Mouse (Mus musculus) splenic B cell, adult 2 months (primary cell): ENCODE measurements around the gene Rabgef1.

Source experiments
- DNase-seq: peaks from one replicate; pipeline ENCODE4 v3.0.0-alpha.2; 2011; ENCODE audit warnings: low read depth, low spot score
- H3K27me3 ChIP-seq: 2 replicates; pipeline ENCODE4 v1.6.1; 2012; ENCODE audit warnings: mild to moderate bottlenecking, low read length, moderate library complexity, mixed read lengths; ENCODE audit not compliant: control insufficient read depth, poor library complexity, insufficient read depth, severe bottlenecking
- H3K36me3 ChIP-seq: 2 replicates; pipeline ENCODE4 v1.6.1; 2012; ENCODE audit warnings: mild to moderate bottlenecking, low read length, moderate library complexity, mixed read lengths; ENCODE audit not compliant: control insufficient read depth, poor library complexity, insufficient read depth, severe bottlenecking

The Rabgef1 gene

GRCm38 (mm10) chr5:130187383-130187782 is 15.8 kb downstream of the Rabgef1 start:
- Histone ChIP-seq H3K36me3 (peaks cover 19% of the 10 kb centered on the region), H3K27me3 (no peaks in the 10 kb centered on the region)
- DNase-seq, result no peak

GRCm38 (mm10) chr5:130190909-130191308 is 19.3 kb downstream of the Rabgef1 start:
- peaks cover 24% of the 10 kb centered on the region for H3K36me3 ChIP-seq
- H3K27me3 ChIP-seq, result no peaks in the 10 kb centered on the region
- DNase-seq, result no peak

- DNase-seq, result no peak
- Histone ChIP-seq H3K36me3 (peaks cover 24% of the 10 kb centered on the region), H3K27me3 (no peaks in the 10 kb centered on the region)
Measured at GRCm38 (mm10) chr5:130191865-130192264, 20.3 kb downstream of the Rabgef1 start.

GRCm38 (mm10) chr5:130192356-130192944 is 20.9 kb downstream of the Rabgef1 start:
- no peak for DNase-seq
- peaks cover 26% of the 10 kb centered on the region for H3K36me3 ChIP-seq
- no peaks in the 10 kb centered on the region for H3K27me3 ChIP-seq

GRCm38 (mm10) chr5:130193760-130194159 is 22.2 kb downstream of the Rabgef1 start:
- DNase-seq, result no peak
- Histone ChIP-seq H3K27me3 (no peaks in the 10 kb centered on the region), H3K36me3 (peaks cover 22% of the 10 kb centered on the region)

GRCm38 (mm10) chr5:130196307-130196706 is 24.7 kb downstream of the Rabgef1 start:
- Histone ChIP-seq H3K27me3 (no peaks in the 10 kb centered on the region), H3K36me3 (peaks cover 16% of the 10 kb centered on the region; the same call in 1 of the 2 replicates)
- DNase-seq, result no peak

GRCm38 (mm10) chr5:130197454-130197853 is 25.9 kb downstream of the Rabgef1 start:
- Histone ChIP-seq H3K27me3 (no peaks in the 10 kb centered on the region), H3K36me3 (peaks cover 14% of the 10 kb centered on the region; the same call in 1 of the 2 replicates)
- no peak for DNase-seq

- Histone ChIP-seq H3K36me3 (peaks cover 12% of the 10 kb centered on the region; the same call in 1 of the 2 replicates), H3K27me3 (no peaks in the 10 kb centered on the region)
- no peak for DNase-seq
Measured at GRCm38 (mm10) chr5:130197981-130198380, 26.4 kb downstream of the Rabgef1 start.

GRCm38 (mm10) chr5:130200233-130201029 is 28.8 kb downstream of the Rabgef1 start:
- peaks cover 10% of the 10 kb centered on the region; the same call in 1 of the 2 replicates for H3K36me3 ChIP-seq
- no peaks in the 10 kb centered on the region for H3K27me3 ChIP-seq
- no peak for DNase-seq

GRCm38 (mm10) chr5:130203948-130204347 is 32.4 kb downstream of the Rabgef1 start:
- no peak for DNase-seq
- Histone ChIP-seq H3K36me3 (peaks cover 9% of the 10 kb centered on the region; the same call in 1 of the 2 replicates), H3K27me3 (no peaks in the 10 kb centered on the region)

- H3K36me3 ChIP-seq, result peaks cover 11% of the 10 kb centered on the region
- peak; percentile 30 for DNase-seq
- no peaks in the 10 kb centered on the region for H3K27me3 ChIP-seq
Measured at GRCm38 (mm10) chr5:130204560-130204959, 33.0 kb downstream of the Rabgef1 start.

- no peak for DNase-seq
- H3K36me3 ChIP-seq, result peaks cover 8% of the 10 kb centered on the region
- H3K27me3 ChIP-seq, result no peaks in the 10 kb centered on the region
Measured at GRCm38 (mm10) chr5:130205441-130206023, 33.9 kb downstream of the Rabgef1 start.

- no peaks in the 10 kb centered on the region for H3K27me3 ChIP-seq
- DNase-seq, result no peak
- H3K36me3 ChIP-seq, result peaks cover 15% of the 10 kb centered on the region
Measured at GRCm38 (mm10) chr5:130207299-130207698, 35.7 kb downstream of the Rabgef1 start.

GRCm38 (mm10) chr5:130212956-130213355 is 41.4 kb downstream of the Rabgef1 start:
- Histone ChIP-seq H3K36me3 (peaks cover 14% of the 10 kb centered on the region), H3K27me3 (no peaks in the 10 kb centered on the region)
- no peak for DNase-seq

- Histone ChIP-seq H3K36me3 (peaks cover 5% of the 10 kb centered on the region), H3K27me3 (no peaks in the 10 kb centered on the region)
- DNase-seq, result no peak
Measured at GRCm38 (mm10) chr5:130216781-130217180, 45.2 kb downstream of the Rabgef1 start, which contains the start of gene Tmem248. TSS of gene Tmem248 (plus strand) at chr5:130217081.
